Mouse (Mus musculus) cerebellum, adult 2 months (tissue): ENCODE data around the gene Cd164.

ENCODE experiments used
- CTCF ChIP-seq: fragments of 200-500 bp; IDR thresholded peaks from 2 replicates; pipeline ENCODE4 v1.5.1; 2011; ENCODE audit warnings: low read depth, mild to moderate bottlenecking, control low read depth, low read length, moderate library complexity, borderline replicate concordance; ENCODE audit not compliant: insufficient read depth
- POLR2A ChIP-seq: fragments of 200-500 bp; IDR thresholded peaks from 2 replicates; pipeline ENCODE4 v1.6.1; 2011; ENCODE audit warnings: low read length, control low read depth, borderline replicate concordance; ENCODE audit not compliant: insufficient read depth

DNA sequence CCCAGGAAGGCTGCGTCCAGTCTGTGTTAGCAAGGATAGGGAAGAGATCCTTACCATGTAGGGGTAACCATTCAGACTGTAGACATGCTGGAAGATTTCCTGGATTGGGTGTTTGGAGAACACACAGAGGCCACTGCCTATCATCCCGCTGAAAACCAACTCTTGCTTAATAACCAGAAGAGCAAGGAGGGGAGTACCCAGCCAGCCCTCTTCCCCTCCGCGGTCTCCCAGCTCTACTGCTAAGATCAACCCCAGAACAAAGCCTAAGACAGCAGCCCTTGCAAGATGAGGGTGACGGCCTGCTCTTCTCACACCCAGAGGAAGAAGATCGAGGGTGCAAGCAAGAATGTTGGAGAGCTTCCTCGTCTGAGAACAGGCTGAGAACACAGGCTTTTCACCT lies 30.3 kb upstream of the Cd164 start:
- TF ChIP-seq CTCF, result no peak
- no peak for TF ChIP-seq POLR2A
